Mouse (Mus musculus) E14TG2a.4 (cell line): ENCODE results near the gene Syn3.

Experiments used
- CTCF ChIP-seq: conservative IDR thresholded peaks from 2 replicates; pipeline ENCODE4 v1.5.1; 2014; ENCODE audit warnings: low read length
- NANOG ChIP-seq: IDR thresholded peaks from 2 replicates; pipeline ENCODE4 v1.6.1; 2014; ENCODE audit warnings: borderline replicate concordance, low read length, mixed read lengths
- POU5F1 ChIP-seq: IDR thresholded peaks from 2 replicates; pipeline ENCODE4 v1.6.1; 2014; ENCODE audit warnings: low read length, borderline replicate concordance

DNA sequence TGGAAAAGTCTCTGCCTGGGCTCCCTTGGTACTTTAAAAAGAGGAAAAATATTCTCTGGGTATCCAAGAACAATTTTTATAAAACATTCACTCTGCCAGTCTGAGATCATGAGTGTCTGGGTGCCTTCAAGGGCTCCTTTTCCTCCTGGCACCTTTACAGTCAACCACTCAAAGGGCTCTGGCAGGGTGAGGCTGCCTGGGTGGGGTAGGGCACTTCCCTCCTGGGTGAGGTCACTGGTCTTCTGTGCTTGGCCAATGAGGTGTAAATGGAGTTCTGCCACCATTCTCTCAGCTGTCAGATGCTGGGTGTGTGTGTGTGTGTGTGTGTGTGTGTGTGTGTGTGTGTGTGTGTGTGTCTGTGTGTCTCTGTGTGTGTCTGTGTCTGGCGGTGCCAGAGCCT lies 39.1 kb downstream of the Syn3 start:
- TF ChIP-seq CTCF (no peak), NANOG (no peak), POU5F1 (no peak)
